Mouse (Mus musculus): ENCODE results near the gene Tcte1.

Gene Tcte1

DNA sequence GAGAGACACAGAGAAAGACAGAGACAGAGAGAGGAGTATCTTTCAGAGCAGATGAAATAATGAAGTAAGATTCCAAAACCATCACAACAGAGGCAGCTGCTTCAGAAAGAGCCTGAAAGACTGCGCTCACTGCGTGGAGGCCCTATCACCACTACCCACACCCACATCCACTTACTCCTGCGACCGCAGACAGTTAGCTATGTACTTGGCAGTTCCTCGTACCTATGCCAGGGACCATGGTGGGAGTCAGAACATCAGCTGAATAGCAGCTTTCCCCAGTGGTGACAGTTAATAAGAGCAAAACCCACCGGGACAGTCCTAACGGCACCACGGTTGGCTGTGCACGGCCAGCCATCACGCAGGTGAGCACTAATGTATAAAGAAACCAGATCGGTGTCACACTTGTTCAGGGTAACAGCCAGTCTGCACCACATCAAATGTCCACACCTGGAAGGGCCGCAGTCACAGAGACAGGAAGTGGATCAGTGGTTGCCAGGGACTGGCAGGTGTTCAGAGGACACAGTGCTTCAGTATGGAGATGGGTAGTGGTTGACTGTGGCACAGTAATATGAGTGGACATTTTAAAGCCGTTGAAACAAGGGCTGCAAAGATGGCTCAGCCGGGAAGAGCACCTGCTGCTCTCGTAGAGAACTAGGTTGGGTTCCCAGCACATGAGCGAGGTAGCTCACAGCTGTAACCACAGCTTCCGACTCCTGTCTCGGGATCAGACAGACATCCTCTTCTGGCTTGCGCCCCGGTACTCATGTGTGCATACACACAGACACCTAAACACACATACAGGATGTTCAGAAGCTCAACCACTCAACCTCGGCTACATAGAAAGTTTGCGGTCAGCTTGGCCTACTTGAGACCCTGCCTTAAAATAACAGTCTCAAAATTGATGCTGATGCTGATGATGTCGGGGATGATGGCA is 34.6 kb upstream of the Tcte1 start:
- Histone ChIP-seq H3K4me1 (replicated peaks; ENCODE audit: low read depth, low read length) (peaks cover 24% of the 10 kb centered on the region), H3K36me3 (ENCODE audit: insufficient read depth, low read length) (peaks cover 11% of the 10 kb centered on the region), H3K9me3 (ENCODE audit: low read length) (peaks cover 32% of the 10 kb centered on the region), H3K27me3 (ENCODE audit: insufficient read depth, low read length) (no peaks in the 10 kb centered on the region), H3K4me3 (replicated peaks; ENCODE audit: low read length) (no peak overlapping the region)
- TF ChIP-seq NANOG (IDR thresholded peaks at IDR 0.05; ENCODE audit: borderline replicate concordance, low read length) (no peak), CTCF (conservative IDR thresholded peaks at IDR 0.05; ENCODE audit: low read length) (no peak), POU5F1 (IDR thresholded peaks at IDR 0.05; ENCODE audit: borderline replicate concordance, low read length) (no peak)

DNA sequence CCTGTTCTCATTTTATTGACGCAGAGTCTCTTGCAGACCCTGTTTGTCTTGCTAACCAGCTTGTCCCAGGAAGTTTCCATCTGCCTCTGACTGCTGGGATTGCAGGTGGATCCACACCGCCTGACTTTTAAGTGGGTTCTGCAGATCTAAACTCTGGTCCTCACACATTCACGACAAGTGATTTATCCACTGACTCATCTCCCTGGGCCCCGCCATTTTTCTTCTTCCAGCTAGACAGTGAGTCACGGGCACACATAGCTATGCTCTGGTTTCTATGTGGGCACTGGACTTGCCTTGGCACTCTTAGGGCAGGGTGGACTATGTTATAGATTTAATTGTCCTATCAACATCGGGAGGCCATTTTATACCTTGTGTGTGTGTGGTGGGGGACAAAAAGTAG is 33.5 kb upstream of the Tcte1 start:
- no peak for TF ChIP-seq CTCF (conservative IDR thresholded peaks at IDR 0.05; ENCODE audit: low read length)
- TF ChIP-seq POU5F1 (IDR thresholded peaks at IDR 0.05; ENCODE audit: borderline replicate concordance, low read length) = no peak
- TF ChIP-seq NANOG (IDR thresholded peaks at IDR 0.05; ENCODE audit: borderline replicate concordance, low read length) = no peak
- Histone ChIP-seq H3K27me3 (ENCODE audit: insufficient read depth, low read length) (no peaks in the 10 kb centered on the region), H3K4me3 (replicated peaks; ENCODE audit: low read length) (no peak overlapping the region), H3K36me3 (ENCODE audit: insufficient read depth, low read length) (peaks cover 11% of the 10 kb centered on the region), H3K4me1 (replicated peaks; ENCODE audit: low read depth, low read length) (peaks cover 21% of the 10 kb centered on the region), H3K9me3 (ENCODE audit: low read length) (peaks cover 43% of the 10 kb centered on the region)

DNA sequence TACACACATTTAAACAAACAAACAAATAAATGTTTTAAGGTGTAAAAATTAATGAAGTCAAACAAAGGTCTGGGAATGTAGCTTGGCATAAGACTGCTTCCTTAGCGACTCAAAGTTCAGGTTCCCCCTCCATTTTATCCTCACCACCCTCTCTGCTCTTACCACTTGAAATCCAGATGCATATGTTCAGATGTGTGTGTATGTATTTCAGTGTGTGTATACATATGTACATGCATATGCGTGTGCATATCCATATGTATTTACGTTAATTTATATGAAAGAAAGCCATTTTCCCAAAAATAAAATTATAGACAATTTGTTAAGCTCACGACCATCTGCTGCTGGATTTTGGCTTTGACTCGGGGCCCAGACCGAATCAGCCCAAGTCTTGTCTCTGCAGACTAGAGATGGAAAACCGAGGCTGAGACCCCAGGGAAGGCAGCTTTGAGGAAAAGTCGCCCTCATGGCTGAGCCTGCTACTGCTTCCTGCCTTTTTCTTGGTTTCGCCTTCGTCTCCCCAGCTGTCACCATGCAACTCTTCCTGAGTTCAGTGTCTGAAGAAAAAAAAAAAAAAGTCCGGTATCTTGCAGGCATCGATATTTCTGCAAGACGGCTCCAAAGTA is 32.6 kb upstream of the Tcte1 start:
- Histone ChIP-seq H3K9me3 (ENCODE audit: low read length) (peaks cover 44% of the 10 kb centered on the region), H3K4me3 (replicated peaks; ENCODE audit: low read length) (no peak overlapping the region), H3K4me1 (replicated peaks; ENCODE audit: low read depth, low read length) (peaks cover 28% of the 10 kb centered on the region), H3K36me3 (ENCODE audit: insufficient read depth, low read length) (peaks cover 11% of the 10 kb centered on the region), H3K27me3 (ENCODE audit: insufficient read depth, low read length) (no peaks in the 10 kb centered on the region)
- TF ChIP-seq CTCF (conservative IDR thresholded peaks at IDR 0.05; ENCODE audit: low read length) (no peak), POU5F1 (IDR thresholded peaks at IDR 0.05; ENCODE audit: borderline replicate concordance, low read length) (no peak), NANOG (IDR thresholded peaks at IDR 0.05; ENCODE audit: borderline replicate concordance, low read length) (no peak)

DNA sequence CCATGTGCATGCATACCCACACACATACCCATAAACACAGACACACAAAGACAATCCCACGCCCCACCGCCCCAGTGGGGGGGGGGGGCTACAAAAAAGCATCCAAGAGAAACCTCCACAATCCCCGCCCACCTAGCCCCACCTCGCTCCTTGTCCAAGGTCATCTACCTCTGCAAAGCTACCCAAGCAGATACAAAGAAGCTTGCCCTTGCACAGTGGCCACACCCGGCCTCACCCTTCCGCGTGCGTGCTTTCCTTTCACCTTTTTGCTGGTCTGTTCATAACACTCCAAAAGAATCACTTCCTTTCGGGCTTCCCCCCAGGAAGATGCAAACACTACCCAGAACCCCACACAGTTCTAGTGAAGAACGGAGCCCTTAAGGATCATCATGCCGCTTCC is 27.8 kb upstream of the Tcte1 start:
- Histone ChIP-seq H3K9me3 (ENCODE audit: low read length) (peaks cover 44% of the 10 kb centered on the region), H3K27me3 (ENCODE audit: insufficient read depth, low read length) (no peaks in the 10 kb centered on the region), H3K36me3 (ENCODE audit: insufficient read depth, low read length) (peaks cover 11% of the 10 kb centered on the region), H3K4me3 (replicated peaks; ENCODE audit: low read length) (peak overlapping the region; percentile 63), H3K4me1 (replicated peaks; ENCODE audit: low read depth, low read length) (peaks cover 48% of the 10 kb centered on the region)
- no peak for TF ChIP-seq POU5F1 (IDR thresholded peaks at IDR 0.05; ENCODE audit: borderline replicate concordance, low read length)
- TF ChIP-seq NANOG (IDR thresholded peaks at IDR 0.05; ENCODE audit: borderline replicate concordance, low read length) = no peak
- TF ChIP-seq CTCF (conservative IDR thresholded peaks at IDR 0.05; ENCODE audit: low read length) = no peak

DNA sequence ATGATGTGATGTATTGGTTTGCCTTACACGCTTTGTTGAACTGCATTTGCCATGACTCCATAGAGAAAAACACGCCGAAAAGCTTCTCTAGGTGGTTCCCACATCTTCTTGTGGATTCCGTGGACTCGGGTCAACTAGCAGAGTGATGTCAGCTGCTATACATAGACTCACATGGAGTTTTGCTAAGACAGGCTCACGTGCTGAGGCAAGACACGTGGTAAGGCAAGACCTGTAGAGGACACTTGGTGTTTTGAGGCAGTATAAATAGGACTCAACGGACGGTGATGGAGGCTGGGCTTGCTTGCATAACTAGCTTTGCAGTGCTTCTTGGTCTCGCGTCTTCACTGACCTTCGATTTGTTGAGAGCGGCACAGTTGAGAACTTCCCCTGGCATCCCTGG is 24.8 kb upstream of the Tcte1 start:
- Histone ChIP-seq H3K4me1 (replicated peaks; ENCODE audit: low read depth, low read length) (peaks cover 76% of the 10 kb centered on the region), H3K9me3 (ENCODE audit: low read length) (peaks cover 15% of the 10 kb centered on the region), H3K4me3 (replicated peaks; ENCODE audit: low read length) (no peak overlapping the region), H3K27me3 (ENCODE audit: insufficient read depth, low read length) (no peaks in the 10 kb centered on the region), H3K36me3 (ENCODE audit: insufficient read depth, low read length) (peaks cover 1% of the 10 kb centered on the region)
- TF ChIP-seq POU5F1 (IDR thresholded peaks at IDR 0.05; ENCODE audit: borderline replicate concordance, low read length) = no peak
- TF ChIP-seq NANOG (IDR thresholded peaks at IDR 0.05; ENCODE audit: borderline replicate concordance, low read length) = no peak
- no peak for TF ChIP-seq CTCF (conservative IDR thresholded peaks at IDR 0.05; ENCODE audit: low read length)

DNA sequence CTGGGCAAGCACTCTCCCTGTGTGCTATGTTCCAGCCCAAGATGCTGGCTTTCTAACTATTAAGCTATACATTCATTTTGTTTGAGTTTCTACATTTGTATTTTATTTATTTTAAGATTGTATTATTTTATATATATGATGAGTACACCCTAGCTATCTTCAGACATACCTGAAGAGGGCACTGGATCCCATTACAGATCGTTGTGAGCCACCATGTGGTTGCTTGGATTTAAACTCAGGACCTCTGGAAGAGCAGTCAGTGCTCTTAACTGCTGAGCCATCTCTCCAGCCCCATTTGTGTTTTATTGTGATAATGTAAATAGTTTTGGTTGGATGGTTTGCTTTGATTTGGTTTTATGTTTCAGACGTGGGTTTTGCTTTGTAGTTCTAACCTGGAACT is 23.7 kb upstream of the Tcte1 start:
- peaks cover 87% of the 10 kb centered on the region for H3K4me1 ChIP-seq (replicated peaks; ENCODE audit: low read depth, low read length)
- no peak overlapping the region for H3K4me3 ChIP-seq (replicated peaks; ENCODE audit: low read length)
- H3K36me3 ChIP-seq (ENCODE audit: insufficient read depth, low read length) = no peaks in the 10 kb centered on the region
- no peaks in the 10 kb centered on the region for H3K27me3 ChIP-seq (ENCODE audit: insufficient read depth, low read length)
- peaks cover 3% of the 10 kb centered on the region for H3K9me3 ChIP-seq (ENCODE audit: low read length)
- TF ChIP-seq NANOG (IDR thresholded peaks at IDR 0.05; ENCODE audit: borderline replicate concordance, low read length) = no peak
- peak; percentile 9; the same call in 1 of the 2 replicates for TF ChIP-seq CTCF (conservative IDR thresholded peaks at IDR 0.05; ENCODE audit: low read length)
- no peak for TF ChIP-seq POU5F1 (IDR thresholded peaks at IDR 0.05; ENCODE audit: borderline replicate concordance, low read length)

DNA sequence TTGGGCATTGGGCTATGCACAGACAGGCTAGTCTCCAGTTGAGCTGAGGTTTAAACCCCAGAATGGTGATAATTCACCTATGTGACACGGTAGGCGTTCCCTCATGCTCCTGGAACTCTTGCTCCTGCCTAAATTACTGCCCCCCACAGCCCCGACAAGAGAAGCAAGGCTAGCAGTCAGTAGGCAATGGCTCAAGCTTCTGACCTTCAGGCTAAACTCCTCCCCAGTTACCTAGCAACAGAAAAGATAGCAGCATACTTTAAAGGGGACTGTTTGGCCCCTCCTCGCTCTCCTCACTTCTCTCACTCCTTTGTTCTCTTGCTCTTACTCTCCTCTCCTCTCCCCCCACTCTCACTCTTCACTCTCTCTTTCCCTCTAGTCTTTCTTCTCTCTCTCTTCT is 22.3 kb upstream of the Tcte1 start:
- H3K4me1 ChIP-seq (replicated peaks; ENCODE audit: low read depth, low read length) = peaks cover 92% of the 10 kb centered on the region
- TF ChIP-seq NANOG (IDR thresholded peaks at IDR 0.05; ENCODE audit: borderline replicate concordance, low read length) = no peak
- no peak for TF ChIP-seq POU5F1 (IDR thresholded peaks at IDR 0.05; ENCODE audit: borderline replicate concordance, low read length)
- no peak for TF ChIP-seq CTCF (conservative IDR thresholded peaks at IDR 0.05; ENCODE audit: low read length)
- no peaks in the 10 kb centered on the region for H3K9me3 ChIP-seq (ENCODE audit: low read length)
- H3K4me3 ChIP-seq (replicated peaks; ENCODE audit: low read length) = no peak overlapping the region
- H3K27me3 ChIP-seq (ENCODE audit: insufficient read depth, low read length) = no peaks in the 10 kb centered on the region
- no peaks in the 10 kb centered on the region for H3K36me3 ChIP-seq (ENCODE audit: insufficient read depth, low read length)

DNA sequence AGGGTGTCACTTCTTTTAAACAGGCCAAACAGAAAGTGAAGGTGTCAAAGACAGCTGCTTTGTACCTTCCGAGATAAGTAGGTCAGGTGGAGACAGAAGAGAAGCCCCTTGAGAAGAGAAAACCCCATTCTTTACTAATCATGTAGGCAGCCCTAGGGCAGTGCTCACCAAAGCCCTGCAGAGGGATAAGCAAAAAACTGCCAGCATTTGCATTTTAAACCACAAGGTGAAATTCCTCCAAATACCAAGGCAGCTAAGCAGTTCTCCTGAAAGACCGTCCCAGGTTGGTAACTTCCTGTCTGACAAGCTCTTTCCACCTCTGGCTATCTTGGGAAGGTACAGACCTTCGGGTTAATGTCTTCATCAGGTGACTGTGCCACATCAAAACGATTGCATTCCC is 20.9 kb upstream of the Tcte1 start:
- H3K4me1 ChIP-seq (replicated peaks; ENCODE audit: low read depth, low read length) = peaks cover 89% of the 10 kb centered on the region
- no peaks in the 10 kb centered on the region for H3K27me3 ChIP-seq (ENCODE audit: insufficient read depth, low read length)
- H3K9me3 ChIP-seq (ENCODE audit: low read length) = no peaks in the 10 kb centered on the region
- TF ChIP-seq POU5F1 (IDR thresholded peaks at IDR 0.05; ENCODE audit: borderline replicate concordance, low read length) = no peak
- no peak for TF ChIP-seq CTCF (conservative IDR thresholded peaks at IDR 0.05; ENCODE audit: low read length)
- no peak for TF ChIP-seq NANOG (IDR thresholded peaks at IDR 0.05; ENCODE audit: borderline replicate concordance, low read length)
- H3K4me3 ChIP-seq (replicated peaks; ENCODE audit: low read length) = no peak overlapping the region
- H3K36me3 ChIP-seq (ENCODE audit: insufficient read depth, low read length) = no peaks in the 10 kb centered on the region

All from E14TG2a.4 (cell line).